Mouse (Mus musculus) intestine, embryonic 15.5 days (tissue): Measurements from ENCODE around the gene Mybpc2. TPM values are rescaled to one million over a fixed set of nuclear protein-coding genes. Genes with fewer than 3 reads are reported as not detected.

Source experiments
- ATAC-seq: fragments of 200-750 bp; cut with Nextera tagmentation; 2 replicates; pipeline ENCODE4 v1.8.0; 2017; ENCODE audit warnings: moderate TSS enrichment, moderate library complexity
- H3K27ac ChIP-seq: fragments of 300-500 bp; sonication (generic); 2 replicates; pipeline ENCODE4 v1.5.1; 2015; ENCODE audit warnings: mild to moderate bottlenecking, inconsistent platforms
- H3K27me3 ChIP-seq: fragments of 300-500 bp; sonication (generic); replicated peaks from 2 replicates; pipeline ENCODE4 v1.6.1; 2015; ENCODE audit warnings: inconsistent platforms
- H3K36me3 ChIP-seq: fragments of 300-500 bp; sonication (generic); 2 replicates; pipeline ENCODE4 v1.6.1; 2015; ENCODE audit warnings: inconsistent platforms
- H3K4me1 ChIP-seq: fragments of 300-500 bp; sonication (generic); replicated peaks from 2 replicates; pipeline ENCODE4 v1.6.1; 2015; ENCODE audit warnings: inconsistent platforms
- H3K4me2 ChIP-seq: fragments of 300-500 bp; sonication (generic); replicated peaks from 2 replicates; pipeline ENCODE4 v1.6.1; 2015; ENCODE audit warnings: mild to moderate bottlenecking, inconsistent platforms
- H3K4me3 ChIP-seq: fragments of 300-500 bp; sonication (generic); replicated peaks from 2 replicates; pipeline ENCODE4 v1.5.1; 2015; ENCODE audit warnings: inconsistent platforms
- H3K9ac ChIP-seq: fragments of 300-500 bp; sonication (generic); 2 replicates; pipeline ENCODE4 v1.6.1; 2015; ENCODE audit warnings: inconsistent platforms
- H3K9me3 ChIP-seq: fragments of 300-500 bp; sonication (generic); 2 replicates; pipeline ENCODE4 v1.6.1; 2016; ENCODE audit warnings: inconsistent platforms
- WGBS: fragments of 180-500 bp; shearing (Covaris S2); methylation state at CpG from one replicate; pipeline ENCODE4 v1.1.7; 2015; 5-methylcytosine and 5-hydroxymethylcytosine counted together
- polyA plus RNA-seq: library from polyadenylated mRNA; unstranded; fragments of >200 nt; fragmentation: Nextera tagmentation; extraction: Ambion mirVana; gene quantifications from 2 replicates; pipeline ENCODE4 v1.2.1, GENCODE M21; 2015

Gene Mybpc2
- polyA plus RNA-seq, 1 experiment from 2014 or later, result 0.36 TPM

- 36% methylated on average over 20 of the region's 20 CpGs for WGBS
- H3K4me1 ChIP-seq, result peaks cover 12% of the 10 kb centered on the region
- H3K4me2 ChIP-seq, result no peak overlapping the region
- H3K9me3 ChIP-seq, result no peaks in the 10 kb centered on the region
- H3K4me3 ChIP-seq, result no peak overlapping the region
- H3K27me3 ChIP-seq, result no peaks in the 10 kb centered on the region
- no peak overlapping the region for H3K9ac ChIP-seq
- no peak overlapping the region for H3K27ac ChIP-seq
- H3K36me3 ChIP-seq, result no peaks in the 10 kb centered on the region
- no peak for ATAC-seq
Observed at GRCm38 (mm10) chr7:44500046-44500445, 24.4 kb downstream of the Mybpc2 start.

GRCm38 (mm10) chr7:44498922-44499321 is 25.5 kb downstream of the Mybpc2 start:
- 74% methylated on average over 1 of the region's 1 CpGs for WGBS
- peaks cover 17% of the 10 kb centered on the region for H3K4me1 ChIP-seq
- H3K27me3 ChIP-seq, result no peaks in the 10 kb centered on the region
- no peaks in the 10 kb centered on the region for H3K9me3 ChIP-seq
- H3K9ac ChIP-seq, result no peak overlapping the region
- no peak overlapping the region for H3K4me3 ChIP-seq
- H3K27ac ChIP-seq, result no peak overlapping the region
- no peaks in the 10 kb centered on the region for H3K36me3 ChIP-seq
- no peak overlapping the region for H3K4me2 ChIP-seq
- ATAC-seq, result no peak

- Histone ChIP-seq H3K36me3 (0 out of 2 replicates have a peak, but pooled peaks cover 7% of the 10 kb centered on the region), H3K27ac (no peak overlapping the region), H3K4me1 (peaks cover 17% of the 10 kb centered on the region), H3K4me2 (peak overlapping the region; percentile 94), H3K27me3 (no peaks in the 10 kb centered on the region), H3K4me3 (peak overlapping the region; percentile 83; the same call in 1 of the 2 replicates), H3K9ac (no peak overlapping the region), H3K9me3 (no peaks in the 10 kb centered on the region)
- 76% methylated on average over 10 of the region's 10 CpGs for WGBS
- ATAC-seq, result no peak
Observed at GRCm38 (mm10) chr7:44497361-44498055, 26.9 kb downstream of the Mybpc2 start.

DNA sequence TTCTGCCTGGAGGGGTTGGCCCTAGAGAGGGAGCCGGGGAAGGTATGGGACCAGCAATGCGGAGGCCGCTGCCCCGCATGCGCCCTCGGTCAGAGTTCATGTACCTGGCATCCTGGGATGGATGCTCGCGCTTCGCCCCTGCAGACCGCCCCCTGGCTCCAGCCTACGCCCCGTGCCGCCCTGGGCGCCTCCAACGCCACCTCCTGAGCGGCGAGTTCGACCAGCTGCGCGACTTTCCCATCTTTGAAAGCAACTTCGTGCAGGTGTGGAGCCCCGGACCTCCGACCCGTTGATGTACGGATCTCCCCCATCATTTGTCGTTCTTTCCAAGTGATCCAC is 27.7 kb downstream of the Mybpc2 start:
- H3K9ac ChIP-seq, result peak overlapping the region; percentile 75
- peak overlapping the region; percentile 94 for H3K4me2 ChIP-seq
- no peaks in the 10 kb centered on the region for H3K9me3 ChIP-seq
- no peak for ATAC-seq
- H3K36me3 ChIP-seq, result peaks cover 14% of the 10 kb centered on the region; the same call in 1 of the 2 replicates
- under 1% methylated on average over 26 of the region's 26 CpGs for WGBS
- peaks cover 17% of the 10 kb centered on the region for H3K4me1 ChIP-seq
- H3K27ac ChIP-seq, result peak overlapping the region; percentile 95
- H3K4me3 ChIP-seq, result peak overlapping the region; percentile 83
- H3K27me3 ChIP-seq, result no peaks in the 10 kb centered on the region

DNA sequence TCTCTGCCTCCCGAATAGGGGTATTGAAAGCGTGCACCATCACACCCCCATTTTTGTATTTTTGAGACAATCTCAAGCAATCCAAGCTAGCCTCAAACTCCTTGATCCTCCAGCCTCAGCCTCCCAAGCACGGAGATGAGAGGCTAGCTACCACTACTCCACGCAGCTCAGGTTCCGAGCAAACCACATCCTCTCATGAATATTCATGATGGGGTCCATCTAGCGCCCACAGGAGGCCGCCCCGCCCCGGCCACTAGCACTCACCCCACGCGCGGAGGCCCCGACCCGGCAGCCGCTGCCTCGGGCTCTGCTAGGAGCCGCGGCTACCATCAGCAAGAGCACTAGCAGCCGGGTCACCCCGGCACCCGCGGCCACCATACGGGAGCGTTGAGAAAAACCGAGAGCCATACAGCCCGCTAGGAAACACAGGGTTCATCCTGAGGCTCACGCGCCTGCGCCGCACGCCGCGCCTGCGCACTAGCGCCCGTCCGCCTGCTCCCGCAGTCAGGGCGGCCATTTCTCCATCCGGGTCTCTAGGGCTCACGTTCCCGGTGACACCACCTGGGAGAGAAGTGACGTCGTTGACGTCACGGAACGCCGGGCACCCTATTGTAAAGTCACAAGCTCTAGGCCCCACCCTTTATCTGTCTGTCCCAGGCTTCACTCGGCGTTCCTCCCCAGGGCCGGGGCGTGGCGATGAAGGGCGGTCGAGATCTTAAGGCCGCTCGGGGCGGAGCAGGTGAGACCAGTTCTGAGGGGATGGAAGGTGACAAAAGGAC is 28.3 kb downstream of the Mybpc2 start, which contains the start of the genes Emc10 and Fam71e1:
Gene Emc10, minus strand, starts transcription at position 538 of the 779 bp plus-strand sequence.
Gene Fam71e1, plus strand, starts transcription at position 590 of the 779 bp plus-strand sequence.
- no peaks in the 10 kb centered on the region for H3K9me3 ChIP-seq
- peak within 1 kb of the TSS; percentile 83 for H3K4me3 ChIP-seq
- H3K36me3 ChIP-seq, result peaks cover 19% of the 10 kb centered on the region; the same call in 1 of the 2 replicates
- under 1% methylated on average over 58 of the region's 58 CpGs for WGBS
- H3K27me3 ChIP-seq, result no peaks in the 10 kb centered on the region
- peak; percentile 98 for ATAC-seq
- H3K4me1 ChIP-seq, result peaks cover 17% of the 10 kb centered on the region
- H3K4me2 ChIP-seq, result peak within 1 kb of the TSS; percentile 94
- H3K9ac ChIP-seq, result peak within 1 kb of the TSS; percentile 85
- H3K27ac ChIP-seq, result peak within 1 kb of the TSS; percentile 95

- H3K4me1 ChIP-seq, result peaks cover 17% of the 10 kb centered on the region
- peak overlapping the region; percentile 83; the same call in 1 of the 2 replicates for H3K4me3 ChIP-seq
- peaks cover 30% of the 10 kb centered on the region for H3K36me3 ChIP-seq
- no peak for ATAC-seq
- H3K4me2 ChIP-seq, result peak overlapping the region; percentile 94
- 81% methylated on average over 7 of the region's 7 CpGs for WGBS
- H3K27ac ChIP-seq, result no peak overlapping the region
- H3K9ac ChIP-seq, result no peak overlapping the region; the same call in 1 of the 2 replicates
- H3K9me3 ChIP-seq, result no peaks in the 10 kb centered on the region
- no peaks in the 10 kb centered on the region for H3K27me3 ChIP-seq
Observed at GRCm38 (mm10) chr7:44495086-44495485, 29.4 kb downstream of the Mybpc2 start.

DNA sequence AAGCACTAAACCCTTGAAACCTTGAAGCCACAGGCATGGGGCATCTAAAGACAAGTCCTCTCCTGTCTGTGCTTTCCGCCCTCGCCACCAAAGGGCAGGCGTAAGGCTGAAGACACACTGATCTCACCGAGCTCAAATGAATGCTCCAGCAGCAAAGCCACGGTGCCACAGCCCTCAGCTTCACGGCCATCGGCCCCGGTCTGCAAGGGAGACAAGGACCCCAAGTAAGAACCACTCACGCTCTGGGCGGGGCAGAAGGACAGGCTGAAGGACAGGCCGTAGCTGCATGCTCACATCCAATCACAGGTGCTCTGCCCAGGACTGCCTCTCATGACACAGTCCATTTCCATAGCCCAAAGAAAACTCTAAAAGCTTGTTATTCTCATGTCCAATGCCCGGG is 29.8 kb downstream of the Mybpc2 start:
- H3K4me1 ChIP-seq, result peaks cover 17% of the 10 kb centered on the region
- no peak for ATAC-seq
- H3K4me2 ChIP-seq, result peak overlapping the region; percentile 94; the same call in 1 of the 2 replicates
- no peaks in the 10 kb centered on the region for H3K27me3 ChIP-seq
- peaks cover 34% of the 10 kb centered on the region for H3K36me3 ChIP-seq
- no peak overlapping the region for H3K27ac ChIP-seq
- H3K4me3 ChIP-seq, result no peak overlapping the region
- no peaks in the 10 kb centered on the region for H3K9me3 ChIP-seq
- WGBS, result 94% methylated on average over 12 of the region's 12 CpGs
- H3K9ac ChIP-seq, result no peak overlapping the region

DNA sequence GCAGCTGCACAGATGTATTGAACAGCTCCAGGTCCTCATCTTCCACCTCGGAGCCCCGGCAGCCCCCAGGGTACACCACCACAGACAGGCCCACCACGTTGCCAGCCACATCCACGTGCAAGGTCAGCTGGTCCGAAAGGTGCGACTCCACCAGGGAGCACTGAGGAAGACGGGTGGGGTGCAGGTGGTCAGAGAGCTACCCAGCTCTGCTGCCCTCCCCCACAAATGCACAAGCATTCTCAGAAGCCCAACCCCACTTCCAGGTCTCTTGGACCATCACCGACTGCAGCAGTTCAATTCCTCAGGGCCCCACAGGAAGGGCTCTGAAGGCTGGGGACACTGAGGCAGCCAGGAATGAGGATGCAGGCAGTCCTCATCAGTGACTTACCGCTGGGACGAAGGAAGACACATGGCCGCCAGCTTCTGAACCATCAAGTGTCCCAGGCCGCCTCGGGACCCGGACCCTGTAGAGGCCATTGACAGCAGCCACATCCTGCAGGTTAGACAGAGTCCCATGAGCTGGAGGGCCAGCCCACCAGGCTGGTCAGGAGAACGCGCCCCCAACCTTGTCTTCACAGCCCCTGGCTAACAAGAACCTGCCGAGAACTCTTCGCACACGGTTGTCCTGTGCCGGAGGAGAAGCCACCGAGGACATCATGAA is 32.2 kb downstream of the Mybpc2 start:
- Histone ChIP-seq H3K4me2 (no peak overlapping the region), H3K27me3 (no peaks in the 10 kb centered on the region), H3K4me3 (no peak overlapping the region), H3K4me1 (peaks cover 17% of the 10 kb centered on the region), H3K36me3 (peaks cover 34% of the 10 kb centered on the region), H3K9ac (no peak overlapping the region), H3K9me3 (no peaks in the 10 kb centered on the region), H3K27ac (no peak overlapping the region)
- no peak for ATAC-seq
- WGBS, result 91% methylated on average over 21 of the region's 21 CpGs

GRCm38 (mm10) chr7:44491391-44491790 is 33.1 kb downstream of the Mybpc2 start:
- 94% methylated on average over 5 of the region's 5 CpGs for WGBS
- Histone ChIP-seq H3K9me3 (no peaks in the 10 kb centered on the region), H3K27me3 (no peaks in the 10 kb centered on the region)

GRCm38 (mm10) chr7:44490281-44490680 is 34.2 kb downstream of the Mybpc2 start:
- Histone ChIP-seq H3K9ac (no peak overlapping the region), H3K36me3 (peaks cover 34% of the 10 kb centered on the region), H3K27ac (no peak overlapping the region), H3K9me3 (no peaks in the 10 kb centered on the region), H3K4me1 (peaks cover 7% of the 10 kb centered on the region; the same call in 1 of the 2 replicates), H3K27me3 (no peaks in the 10 kb centered on the region), H3K4me3 (no peak overlapping the region), H3K4me2 (no peak overlapping the region)
- 87% methylated on average over 4 of the region's 4 CpGs for WGBS
- no peak for ATAC-seq

More at GRCm38 (mm10) chr7:44491391-44491790, 33.1 kb downstream of the Mybpc2 start:
- peaks cover 34% of the 10 kb centered on the region for H3K36me3 ChIP-seq
- no peak overlapping the region for H3K9ac ChIP-seq
- H3K4me2 ChIP-seq, result no peak overlapping the region
- peaks cover 13% of the 10 kb centered on the region for H3K4me1 ChIP-seq
- no peak overlapping the region for H3K27ac ChIP-seq
- no peak overlapping the region for H3K4me3 ChIP-seq
- no peak for ATAC-seq

GRCm38 (mm10) chr7:44488545-44488944 is 35.9 kb downstream of the Mybpc2 start:
- H3K4me2 ChIP-seq, result no peak overlapping the region
- no peak for ATAC-seq
- no peaks in the 10 kb centered on the region for H3K4me1 ChIP-seq
- H3K27me3 ChIP-seq, result no peaks in the 10 kb centered on the region
- no peak overlapping the region for H3K27ac ChIP-seq
- peaks cover 34% of the 10 kb centered on the region for H3K36me3 ChIP-seq
- no peaks in the 10 kb centered on the region for H3K9me3 ChIP-seq
- no peak overlapping the region for H3K4me3 ChIP-seq
- WGBS, result 92% methylated on average over 8 of the region's 8 CpGs
- no peak overlapping the region for H3K9ac ChIP-seq

- ATAC-seq, result no peak
- Histone ChIP-seq H3K9me3 (no peaks in the 10 kb centered on the region), H3K27me3 (no peaks in the 10 kb centered on the region), H3K4me2 (no peak overlapping the region), H3K9ac (no peak overlapping the region), H3K4me3 (no peak overlapping the region), H3K4me1 (no peaks in the 10 kb centered on the region), H3K36me3 (peaks cover 30% of the 10 kb centered on the region), H3K27ac (no peak overlapping the region)
- WGBS, result 89% methylated on average over 7 of the region's 7 CpGs
Observed at GRCm38 (mm10) chr7:44487936-44488335, 36.5 kb downstream of the Mybpc2 start.
